In genomic region chr3:88094126-88094525, GRCm38 (mm10) we compare ENCODE assay signal across 25 mouse cellular contexts. TPM values are rescaled to one million over a fixed set of nuclear protein-coding genes. Genes with fewer than 3 reads are reported as not detected.
DNase-seq lines count a peak whose midpoint lies in the region; ATAC-seq and TF ChIP-seq lines count a peak whose summit lies in the region.
"Had no signal": no experiment of that assay in that cellular context is flagged by ENCODE, and none has a peak within 500 bp of the region (broad histone marks: within the 10 kb centered on the region; RNA-seq: fewer than 3 reads in every experiment).

No protein-coding gene starts in this region.

- H3K9ac ChIP-seq in hindbrain, embryonic 15.5 days = no peak overlapping the region
- H3K9ac ChIP-seq in hindbrain, embryonic 13.5 days = no peak overlapping the region
- no peak overlapping the region for H3K9ac ChIP-seq in midbrain, embryonic 14.5 days (replicated peaks; ENCODE audit: low read length)
- no peak overlapping the region for H3K9ac ChIP-seq in forebrain, embryonic 16.5 days (replicated peaks; ENCODE audit: low read depth, low read length)
- no peak overlapping the region for H3K9ac ChIP-seq in midbrain, postnatal 0 days (replicated peaks; ENCODE audit: low read length, poor library complexity, severe bottlenecking)
- H3K9ac ChIP-seq in neural tube, embryonic 15.5 days (replicated peaks) = no peak overlapping the region
- H3K9ac ChIP-seq: embryonic facial prominence, embryonic 15.5 days; hindbrain, embryonic 12.5 days had no signal

- WGBS in hindbrain, embryonic 15.5 days = 70% methylated on average over 5 of the region's 5 CpGs
- WGBS in hindbrain, embryonic 13.5 days = 83% methylated on average over 5 of the region's 5 CpGs
- 77% methylated on average over 5 of the region's 5 CpGs for WGBS in midbrain, embryonic 14.5 days
- WGBS in midbrain, embryonic 10.5 days = 95% methylated on average over 5 of the region's 5 CpGs
- 87% methylated on average over 5 of the region's 5 CpGs for WGBS in forebrain, embryonic 16.5 days
- 73% methylated on average over 5 of the region's 5 CpGs for WGBS in midbrain, postnatal 0 days
- 75% methylated on average over 5 of the region's 5 CpGs for WGBS in neural tube, embryonic 15.5 days

- no peaks in the 10 kb centered on the region for H3K36me3 ChIP-seq in hindbrain, embryonic 15.5 days
- peaks cover 10% of the 10 kb centered on the region for H3K36me3 ChIP-seq in hindbrain, embryonic 13.5 days
- peaks cover 10% of the 10 kb centered on the region; the same call in 1 of the 2 replicates for H3K36me3 ChIP-seq in midbrain, embryonic 14.5 days (ENCODE audit: control insufficient read depth, insufficient read depth, low read length)
- peaks cover 96% of the 10 kb centered on the region for H3K36me3 ChIP-seq in midbrain, embryonic 10.5 days
- H3K36me3 ChIP-seq in forebrain, embryonic 16.5 days (ENCODE audit: control insufficient read depth, insufficient read depth) = no peaks in the 10 kb centered on the region; the same call in 1 of the 2 replicates
- H3K36me3 ChIP-seq in midbrain, postnatal 0 days (ENCODE audit: insufficient read depth, low read length) = no peaks in the 10 kb centered on the region
- H3K36me3 ChIP-seq in neural tube, embryonic 15.5 days = no peaks in the 10 kb centered on the region

- H3K4me2 ChIP-seq in hindbrain, embryonic 15.5 days = no peak overlapping the region
- H3K4me2 ChIP-seq in hindbrain, embryonic 13.5 days = no peak overlapping the region
- no peak overlapping the region for H3K4me2 ChIP-seq in midbrain, embryonic 14.5 days (ENCODE audit: low read length)
- H3K4me2 ChIP-seq in forebrain, embryonic 16.5 days (ENCODE audit: low read length) = no peak overlapping the region
- no peak overlapping the region for H3K4me2 ChIP-seq in midbrain, postnatal 0 days (ENCODE audit: low read depth, low read length, poor library complexity, severe bottlenecking)
- H3K4me2 ChIP-seq in neural tube, embryonic 15.5 days = no peak overlapping the region
- H3K4me2 ChIP-seq: embryonic facial prominence, embryonic 15.5 days; heart, embryonic 13.5 days; hindbrain, embryonic 12.5 days had no signal

- peak; percentile 9 for DNase-seq in midbrain, embryonic 14.5 days
- no peak for DNase-seq in midbrain, embryonic 10.5 days (ENCODE audit: low spot score)
- DNase-seq in midbrain, postnatal 0 days (ENCODE audit: low spot score) = peak; percentile 45
- DNase-seq: adrenal gland, adult 8-10 months; adrenal gland, postnatal 36 days; cerebellum, adult 11 months; cerebellum, adult 8-10 months; embryo, embryonic 11 days; gastrocnemius, adult 2 months; gastrocnemius, postnatal 36 days; heart, adult 11 months; heart, postnatal 36 days; kidney, adult 11 months had no signal

- no peaks in the 10 kb centered on the region for H3K4me1 ChIP-seq in hindbrain, embryonic 15.5 days (replicated peaks)
- H3K4me1 ChIP-seq in hindbrain, embryonic 13.5 days (replicated peaks) = peaks cover 6% of the 10 kb centered on the region; the same call in 1 of the 2 replicates
- no peaks in the 10 kb centered on the region for H3K4me1 ChIP-seq in midbrain, embryonic 14.5 days (ENCODE audit: control insufficient read depth, insufficient read depth, low read length)
- no peaks in the 10 kb centered on the region for H3K4me1 ChIP-seq in midbrain, embryonic 10.5 days
- H3K4me1 ChIP-seq in forebrain, embryonic 16.5 days (replicated peaks; ENCODE audit: control insufficient read depth, insufficient read depth, low read length) = no peaks in the 10 kb centered on the region
- H3K4me1 ChIP-seq in midbrain, postnatal 0 days (ENCODE audit: insufficient read depth, low read length) = no peaks in the 10 kb centered on the region
- H3K4me1 ChIP-seq in neural tube, embryonic 15.5 days = peaks cover 6% of the 10 kb centered on the region
- H3K4me1 ChIP-seq: embryonic facial prominence, embryonic 15.5 days; heart, embryonic 13.5 days; hindbrain, embryonic 12.5 days had no signal

- no peaks in the 10 kb centered on the region for H3K9me3 ChIP-seq in hindbrain, embryonic 15.5 days
- H3K9me3 ChIP-seq in hindbrain, embryonic 13.5 days = no peaks in the 10 kb centered on the region
- no peaks in the 10 kb centered on the region for H3K9me3 ChIP-seq in midbrain, embryonic 14.5 days (ENCODE audit: control insufficient read depth, low read length)
- H3K9me3 ChIP-seq in midbrain, embryonic 10.5 days (replicated peaks) = no peaks in the 10 kb centered on the region
- H3K9me3 ChIP-seq in forebrain, embryonic 16.5 days (ENCODE audit: control insufficient read depth, low read length) = no peaks in the 10 kb centered on the region
- H3K9me3 ChIP-seq in midbrain, postnatal 0 days (ENCODE audit: low read length) = no peaks in the 10 kb centered on the region
- no peaks in the 10 kb centered on the region for H3K9me3 ChIP-seq in neural tube, embryonic 15.5 days (replicated peaks)
- H3K9me3 ChIP-seq: embryonic facial prominence, embryonic 15.5 days; heart, embryonic 13.5 days; hindbrain, embryonic 12.5 days had no signal

- TF ChIP-seq CTCF in midbrain, postnatal 0 days (IDR thresholded peaks at IDR 0.05) = no peak

- H3K27ac ChIP-seq in hindbrain, embryonic 15.5 days (replicated peaks) = 0 out of 2 replicates have a peak overlapping the region, but pooled peaks have one; percentile 20
- H3K27ac ChIP-seq in hindbrain, embryonic 13.5 days = no peak overlapping the region
- H3K27ac ChIP-seq in midbrain, embryonic 14.5 days (replicated peaks; ENCODE audit: low read depth, low read length) = no peak overlapping the region
- H3K27ac ChIP-seq in midbrain, embryonic 10.5 days (replicated peaks) = no peak overlapping the region
- 0 out of 2 replicates have a peak overlapping the region, but pooled peaks have one; percentile 5 for H3K27ac ChIP-seq in forebrain, embryonic 16.5 days (ENCODE audit: low read length)
- peak overlapping the region; percentile 13; the same call in 1 of the 2 replicates for H3K27ac ChIP-seq in midbrain, postnatal 0 days (ENCODE audit: low read depth, low read length)
- no peak overlapping the region for H3K27ac ChIP-seq in neural tube, embryonic 15.5 days (replicated peaks)
- H3K27ac ChIP-seq: embryonic facial prominence, embryonic 15.5 days; gastrocnemius, adult 2 months; heart, embryonic 13.5 days; hindbrain, embryonic 12.5 days had no signal

- ATAC-seq in hindbrain, embryonic 15.5 days (ENCODE audit: low FRiP score, low read depth) = no peak
- ATAC-seq in hindbrain, embryonic 13.5 days (ENCODE audit: low FRiP score) = no peak
- ATAC-seq in midbrain, embryonic 14.5 days (ENCODE audit: low FRiP score, low TSS enrichment) = no peak
- peak; percentile 68 for ATAC-seq in forebrain, embryonic 16.5 days
- ATAC-seq in midbrain, postnatal 0 days (ENCODE audit: low FRiP score) = no peak
- ATAC-seq in neural tube, embryonic 15.5 days (ENCODE audit: low FRiP score) = no peak

- H3K27me3 ChIP-seq in hindbrain, embryonic 15.5 days = no peaks in the 10 kb centered on the region
- no peaks in the 10 kb centered on the region for H3K27me3 ChIP-seq in hindbrain, embryonic 13.5 days
- H3K27me3 ChIP-seq in midbrain, embryonic 14.5 days (ENCODE audit: control insufficient read depth, insufficient read depth, low read length) = no peaks in the 10 kb centered on the region
- no peaks in the 10 kb centered on the region for H3K27me3 ChIP-seq in midbrain, embryonic 10.5 days (ENCODE audit: low read depth, poor library complexity, severe bottlenecking)
- H3K27me3 ChIP-seq in forebrain, embryonic 16.5 days (replicated peaks; ENCODE audit: control insufficient read depth, insufficient read depth, low read length) = no peaks in the 10 kb centered on the region
- H3K27me3 ChIP-seq in midbrain, postnatal 0 days (ENCODE audit: insufficient read depth, low read length) = no peaks in the 10 kb centered on the region
- no peaks in the 10 kb centered on the region for H3K27me3 ChIP-seq in neural tube, embryonic 15.5 days (replicated peaks)
- H3K27me3 ChIP-seq: embryonic facial prominence, embryonic 15.5 days; heart, embryonic 13.5 days; hindbrain, embryonic 12.5 days had no signal

- H3K4me3 ChIP-seq in hindbrain, embryonic 15.5 days = no peak overlapping the region
- no peak overlapping the region for H3K4me3 ChIP-seq in hindbrain, embryonic 13.5 days
- H3K4me3 ChIP-seq in midbrain, embryonic 14.5 days (replicated peaks; ENCODE audit: low read depth, low read length) = no peak overlapping the region
- H3K4me3 ChIP-seq in midbrain, embryonic 10.5 days = no peak overlapping the region
- no peak overlapping the region for H3K4me3 ChIP-seq in forebrain, embryonic 16.5 days (replicated peaks; ENCODE audit: low read length)
- H3K4me3 ChIP-seq in midbrain, postnatal 0 days (ENCODE audit: low read depth, low read length) = no peak overlapping the region
- H3K4me3 ChIP-seq in neural tube, embryonic 15.5 days (replicated peaks) = no peak overlapping the region
- H3K4me3 ChIP-seq: embryonic facial prominence, embryonic 15.5 days; erythroblast, embryonic 14.5 days; gastrocnemius, adult 2 months; heart, embryonic 13.5 days; hindbrain, embryonic 12.5 days had no signal

RNA-seq across cellular contexts. Expression of gene Iqgap3, which starts 12.4 kb away (rescaled TPM):
- 3.4 and 4.4 TPM in 2 replicates for polyA plus RNA-seq in hindbrain, embryonic 15.5 days (2015; fragmentation: Nextera tagmentation; extraction: Ambion mirVana)
- polyA plus RNA-seq in hindbrain, embryonic 13.5 days (2015; fragmentation: Nextera tagmentation; extraction: Ambion mirVana) = 3.2 and 3.6 TPM in 2 replicates
- polyA plus RNA-seq in midbrain, embryonic 14.5 days (2014; fragmentation: Nextera tagmentation; extraction: Ambion mirVana) = 2.7 and 3.5 TPM in 2 replicates
- polyA plus RNA-seq in midbrain, embryonic 10.5 days (2016; fragmentation: Nextera tagmentation; extraction: Ambion mirVana) = 22.6 and 24.6 TPM in 2 replicates
- polyA plus RNA-seq in forebrain, embryonic 16.5 days (2015; fragmentation: Nextera tagmentation; extraction: Ambion mirVana) = 7.5 and 7.8 TPM in 2 replicates
- 3.1 and 5.4 TPM in 2 replicates for total RNA-seq in midbrain, postnatal 0 days (2014; rRNA removed)
- 1.2 and 1.4 TPM in 2 replicates for polyA plus RNA-seq in midbrain, postnatal 0 days (2015; fragmentation: Nextera tagmentation; extraction: Ambion mirVana)
- 2.8 and 4.9 TPM in 2 replicates for polyA plus RNA-seq in neural tube, embryonic 15.5 days (2015; fragmentation: Nextera tagmentation; extraction: Ambion mirVana)

RNA-seq across cellular contexts. Expression of gene Ttc24, which starts 16.0 kb away (rescaled TPM):
- polyA plus RNA-seq in hindbrain, embryonic 15.5 days (2015; fragmentation: Nextera tagmentation; extraction: Ambion mirVana) = not detected in 2 replicates
- polyA plus RNA-seq in hindbrain, embryonic 13.5 days (2015; fragmentation: Nextera tagmentation; extraction: Ambion mirVana) = not detected in 2 replicates
- not detected in 2 replicates for polyA plus RNA-seq in midbrain, embryonic 14.5 days (2014; fragmentation: Nextera tagmentation; extraction: Ambion mirVana)
- not detected in 2 replicates for polyA plus RNA-seq in midbrain, embryonic 10.5 days (2016; fragmentation: Nextera tagmentation; extraction: Ambion mirVana)
- not detected in 2 replicates for polyA plus RNA-seq in forebrain, embryonic 16.5 days (2015; fragmentation: Nextera tagmentation; extraction: Ambion mirVana)
- not detected in 2 replicates for total RNA-seq in midbrain, postnatal 0 days (2014; rRNA removed)
- not detected in 2 replicates for polyA plus RNA-seq in midbrain, postnatal 0 days (2015; fragmentation: Nextera tagmentation; extraction: Ambion mirVana)
- polyA plus RNA-seq in neural tube, embryonic 15.5 days (2015; fragmentation: Nextera tagmentation; extraction: Ambion mirVana) = 0.38 TPM in 1 of 2 replicates, not detected in the other
- total RNA-seq: adrenal gland, adult 8-10 months; adrenal gland, postnatal 36 days; common myeloid progenitor, adult 5-6 weeks; ES-E14; gastrocnemius, adult 2 months; gastrocnemius, postnatal 36 days; heart, postnatal 36 days had no signal
- polyA plus RNA-seq: erythroblast, embryonic 14.5 days; heart, embryonic 13.5 days; heart, postnatal 0 days; intestine, embryonic 14.5 days had no signal

RNA-seq across cellular contexts. Expression of gene Naxe, which starts 35.8 kb away (rescaled TPM):
- 153 and 158 TPM in 2 replicates for polyA plus RNA-seq in hindbrain, embryonic 15.5 days (2015; fragmentation: Nextera tagmentation; extraction: Ambion mirVana)
- 151 and 163 TPM in 2 replicates for polyA plus RNA-seq in hindbrain, embryonic 13.5 days (2015; fragmentation: Nextera tagmentation; extraction: Ambion mirVana)
- 150 and 172 TPM in 2 replicates for polyA plus RNA-seq in midbrain, embryonic 14.5 days (2014; fragmentation: Nextera tagmentation; extraction: Ambion mirVana)
- polyA plus RNA-seq in midbrain, embryonic 10.5 days (2016; fragmentation: Nextera tagmentation; extraction: Ambion mirVana) = 126 and 138 TPM in 2 replicates
- polyA plus RNA-seq in forebrain, embryonic 16.5 days (2015; fragmentation: Nextera tagmentation; extraction: Ambion mirVana) = 164 and 168 TPM in 2 replicates
- total RNA-seq in midbrain, postnatal 0 days (2014; rRNA removed) = 85.2 and 123 TPM in 2 replicates
- polyA plus RNA-seq in midbrain, postnatal 0 days (2015; fragmentation: Nextera tagmentation; extraction: Ambion mirVana) = 166 and 176 TPM in 2 replicates
- polyA plus RNA-seq in neural tube, embryonic 15.5 days (2015; fragmentation: Nextera tagmentation; extraction: Ambion mirVana) = 155 and 159 TPM in 2 replicates

RNA-seq across cellular contexts. Expression of gene Mef2d, which starts 48.0 kb away (rescaled TPM):
- 19.2 and 23.9 TPM in 2 replicates for polyA plus RNA-seq in hindbrain, embryonic 15.5 days (2015; fragmentation: Nextera tagmentation; extraction: Ambion mirVana)
- 14.5 and 14.8 TPM in 2 replicates for polyA plus RNA-seq in hindbrain, embryonic 13.5 days (2015; fragmentation: Nextera tagmentation; extraction: Ambion mirVana)
- polyA plus RNA-seq in midbrain, embryonic 14.5 days (2014; fragmentation: Nextera tagmentation; extraction: Ambion mirVana) = 22.3 and 23.7 TPM in 2 replicates
- 8.2 and 11.0 TPM in 2 replicates for polyA plus RNA-seq in midbrain, embryonic 10.5 days (2016; fragmentation: Nextera tagmentation; extraction: Ambion mirVana)
- 25.1 and 28.3 TPM in 2 replicates for polyA plus RNA-seq in forebrain, embryonic 16.5 days (2015; fragmentation: Nextera tagmentation; extraction: Ambion mirVana)
- total RNA-seq in midbrain, postnatal 0 days (2014; rRNA removed) = 45.5 and 59.6 TPM in 2 replicates
- polyA plus RNA-seq in midbrain, postnatal 0 days (2015; fragmentation: Nextera tagmentation; extraction: Ambion mirVana) = 21.5 and 26.1 TPM in 2 replicates
- polyA plus RNA-seq in neural tube, embryonic 15.5 days (2015; fragmentation: Nextera tagmentation; extraction: Ambion mirVana) = 14.3 and 20.3 TPM in 2 replicates

RNA-seq across cellular contexts. Expression of gene Gpatch4, which starts 51.2 kb away (rescaled TPM):
- polyA plus RNA-seq in hindbrain, embryonic 15.5 days (2015; fragmentation: Nextera tagmentation; extraction: Ambion mirVana) = 36.0 and 36.5 TPM in 2 replicates
- polyA plus RNA-seq in hindbrain, embryonic 13.5 days (2015; fragmentation: Nextera tagmentation; extraction: Ambion mirVana) = 27.4 and 30.6 TPM in 2 replicates
- 22.9 and 30.3 TPM in 2 replicates for polyA plus RNA-seq in midbrain, embryonic 14.5 days (2014; fragmentation: Nextera tagmentation; extraction: Ambion mirVana)
- polyA plus RNA-seq in midbrain, embryonic 10.5 days (2016; fragmentation: Nextera tagmentation; extraction: Ambion mirVana) = 41.7 and 47.0 TPM in 2 replicates
- polyA plus RNA-seq in forebrain, embryonic 16.5 days (2015; fragmentation: Nextera tagmentation; extraction: Ambion mirVana) = 32.5 and 36.3 TPM in 2 replicates
- total RNA-seq in midbrain, postnatal 0 days (2014; rRNA removed) = 7.8 and 18.5 TPM in 2 replicates
- 32.3 and 35.7 TPM in 2 replicates for polyA plus RNA-seq in midbrain, postnatal 0 days (2015; fragmentation: Nextera tagmentation; extraction: Ambion mirVana)
- polyA plus RNA-seq in neural tube, embryonic 15.5 days (2015; fragmentation: Nextera tagmentation; extraction: Ambion mirVana) = 36.6 and 42.6 TPM in 2 replicates

Comparison
In these comparisons a context has a peak if more than half of its experiments do, and no peak if none do; other contexts are left out.
1. H3K27ac ChIP-seq: peak in hindbrain, embryonic 15.5 days (single experiment), forebrain, embryonic 16.5 days (single experiment) and midbrain, postnatal 0 days (single experiment); none in hindbrain, embryonic 13.5 days (single experiment), midbrain, embryonic 14.5 days (single experiment), midbrain, embryonic 10.5 days (single experiment) and neural tube, embryonic 15.5 days (single experiment).